Mouse (Mus musculus): Measurements from ENCODE around the gene Cfdp1.

GRCm38 (mm10) chr8:111853861-111854501, at the start of gene Cfdp1:
- TF ChIP-seq CTCF (IDR thresholded peaks at IDR 0.05; ENCODE audit: borderline replicate concordance, control insufficient read depth, extremely low read depth, insufficient read depth, low read length, poor library complexity) (no peak; the same call in none of the 2 replicates), POLR2A (IDR thresholded peaks at IDR 0.05; ENCODE audit: control insufficient read depth, extremely low read depth, insufficient read depth, low read length, poor library complexity) (peak; percentile 58; the same call in 1 of the 2 replicates)
